Mouse (Mus musculus): ENCODE data around the gene Slc9a5. TPM values are rescaled to one million over a fixed set of nuclear protein-coding genes. Genes with fewer than 3 reads are reported as not detected.

The Slc9a5 gene
- under 1 TPM; 0.76 to 0.99 TPM for total RNA-seq (2021)
- long read RNA-seq, experiment 1, partial matches to known transcripts = 0 of 1 reads
- long read RNA-seq, experiment 1, other reads (novel, unspliced or antisense) = 1 of 1 reads
- long read RNA-seq, experiment 2 = 0 reads

GRCm38 (mm10) chr8:105348450-105349095 lies at the start of gene Slc9a5:
Slc9a5 (plus strand) TSS chr8:105348843.
- DNase-seq = peak; percentile 50 to 63

- no peak for DNase-seq
Measured at GRCm38 (mm10) chr8:105299962-105300361, 48.7 kb upstream of the Slc9a5 start.

- no peak for DNase-seq
Measured at GRCm38 (mm10) chr8:105303396-105303795, 45.2 kb upstream of the Slc9a5 start.

GRCm38 (mm10) chr8:105303874-105304273 lies 44.8 kb upstream of the Slc9a5 start:
- no peak for DNase-seq

GRCm38 (mm10) chr8:105304325-105305210 lies 44.1 kb upstream of the Slc9a5 start:
- DNase-seq = no peak

GRCm38 (mm10) chr8:105305211-105306145 lies 43.2 kb upstream of the Slc9a5 start, which contains the start of gene Elmo3:
Elmo3 (plus strand) TSS chr8:105305601.
- DNase-seq = peak; percentile 69 to 81

GRCm38 (mm10) chr8:105306146-105306691 lies 42.4 kb upstream of the Slc9a5 start:
- DNase-seq = no peak

- no peak for DNase-seq
Measured at GRCm38 (mm10) chr8:105307670-105308069, 41.0 kb upstream of the Slc9a5 start.

GRCm38 (mm10) chr8:105308428-105308827 lies 40.2 kb upstream of the Slc9a5 start:
- no peak for DNase-seq

GRCm38 (mm10) chr8:105309142-105309847 lies 39.3 kb upstream of the Slc9a5 start:
- DNase-seq = no peak

GRCm38 (mm10) chr8:105310118-105310517 lies 38.5 kb upstream of the Slc9a5 start:
- no peak for DNase-seq

GRCm38 (mm10) chr8:105311718-105312117 lies 36.9 kb upstream of the Slc9a5 start:
- no peak for DNase-seq

GRCm38 (mm10) chr8:105312891-105313481 lies 35.7 kb upstream of the Slc9a5 start:
- no peak for DNase-seq

- no peak for DNase-seq
Measured at GRCm38 (mm10) chr8:105313622-105314402, 34.8 kb upstream of the Slc9a5 start.

GRCm38 (mm10) chr8:105315073-105315769 lies 33.4 kb upstream of the Slc9a5 start:
- DNase-seq = no peak

GRCm38 (mm10) chr8:105317941-105318340 lies 30.7 kb upstream of the Slc9a5 start:
- DNase-seq = peak in 1 of 2 experiments; percentile 53

- DNase-seq = no peak
Measured at GRCm38 (mm10) chr8:105318662-105319190, 29.9 kb upstream of the Slc9a5 start.

GRCm38 (mm10) chr8:105323183-105323582 lies 25.5 kb upstream of the Slc9a5 start:
- no peak for DNase-seq

GRCm38 (mm10) chr8:105325641-105326093 lies 23.0 kb upstream of the Slc9a5 start:
- no peak for DNase-seq

Measured in adrenal gland, postnatal 36 days (tissue).